Mouse (Mus musculus) spleen, adult 18-20 months (tissue): ENCODE data around the gene Cd209b.

Source experiments
- DNase-seq, 2 experiments: peaks; one replicate each; pipeline ENCODE4 v3.0.0; 2022; ENCODE audit warnings: mixed read lengths in 2 of 2

The Cd209b gene

GRCm38 (mm10) chr8:3926744-3927143, at the start of gene Cd209b:
TSS of gene Cd209b (minus strand) at chr8:3926844.
- DNase-seq, result no peak

GRCm38 (mm10) chr8:3956037-3956436, 29.4 kb upstream of the Cd209b start:
- peak in 1 of 2 experiments; percentile 11 for DNase-seq

GRCm38 (mm10) chr8:3954646-3955045, 28.0 kb upstream of the Cd209b start, which contains the start of gene Cd209c:
TSS of gene Cd209c (minus strand) at chr8:3954746.
- no peak for DNase-seq

- DNase-seq, result no peak
Observed at GRCm38 (mm10) chr8:3940023-3940422, 13.4 kb upstream of the Cd209b start.

- no peak for DNase-seq
Observed at GRCm38 (mm10) chr8:3878455-3878854, 48.2 kb downstream of the Cd209b start, which contains the start of gene Cd209d. TSS of gene Cd209d (minus strand) at chr8:3878555.

- no peak for DNase-seq
Observed at GRCm38 (mm10) chr8:3876121-3876520, 50.5 kb downstream of the Cd209b start.
